Mouse (Mus musculus) embryonic fibroblast, embryonic 13.5 days (primary cell): Measurements from ENCODE around the gene Rasl2-9.

ENCODE experiments used
- CTCF ChIP-seq: IDR thresholded peaks from 2 replicates; pipeline ENCODE4 v1.5.1; 2011; ENCODE audit warnings: mild to moderate bottlenecking, control low read depth, low read length, moderate library complexity, borderline replicate concordance; ENCODE audit not compliant: insufficient read depth
- POLR2A ChIP-seq: IDR thresholded peaks from 2 replicates; pipeline ENCODE4 v1.6.1; 2011; ENCODE audit warnings: low read depth, mild to moderate bottlenecking, control low read depth, low read length, moderate library complexity

DNA sequence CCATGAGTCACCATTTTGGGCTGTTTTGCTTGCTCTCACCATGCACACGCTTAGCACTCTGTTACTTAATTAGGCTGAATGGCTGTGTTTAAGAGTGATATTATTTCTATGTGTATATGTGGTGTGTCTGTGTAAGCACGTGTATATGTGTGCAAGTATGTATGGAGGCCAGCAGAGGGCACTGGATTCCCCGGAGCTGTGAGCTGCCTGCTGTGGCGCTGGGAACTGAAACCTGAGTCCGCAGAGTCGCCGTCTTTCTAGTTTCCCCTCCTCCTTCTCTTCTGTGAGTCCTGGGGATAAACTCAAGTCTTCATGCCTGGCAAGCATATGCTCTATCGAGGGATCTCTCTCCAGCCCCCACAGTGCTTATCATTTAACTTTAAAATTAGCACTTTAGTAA lies 16.4 kb downstream of the Rasl2-9 start:
- TF ChIP-seq POLR2A (no peak), CTCF (no peak)
